Mouse (Mus musculus): ENCODE measurements around the gene Pigb.

- TF ChIP-seq CTCF (IDR thresholded peaks at IDR 0.05; ENCODE audit: low read depth) (no peak), EP300 (IDR thresholded peaks at IDR 0.05; ENCODE audit: low read depth) (no peak)
Observed at GRCm38 (mm10) chr9:73087581-73087980, 47.4 kb upstream of the Pigb start.

All from liver, postnatal 0 days (tissue).